Mouse (Mus musculus) kidney, adult 2 months (tissue): ENCODE measurements at regions not wholly inside any gene's neighbourhood (a gene's known extent, or its start where the extent isn't known, plus 50 kb on each side); places are given as distances from the start of the nearest gene placed in this dataset.

ENCODE experiments used
- CTCF ChIP-seq: fragments of 200-500 bp; conservative IDR thresholded peaks from 2 replicates; pipeline ENCODE4 v1.5.1; 2011; ENCODE audit warnings: low read depth, mild to moderate bottlenecking, control low read depth, low read length, moderate library complexity, mixed read lengths; ENCODE audit not compliant: insufficient read depth, insufficient read length
- POLR2A ChIP-seq: fragments of 200-500 bp; IDR thresholded peaks from one replicate; pipeline ENCODE4 v1.6.1; 2011; ENCODE audit warnings: low read depth, low read length, control low read depth

GRCm38 (mm10) chr2:56714568-56714967 is 409.2 kb downstream of the Nr4a2 start:
- no peak for TF ChIP-seq POLR2A
- TF ChIP-seq CTCF = no peak
